In genomic region chr13:54565201-54565581, GRCm38 (mm10) we compare ENCODE assay signal across 8 mouse cellular contexts. TPM values are rescaled to one million over a fixed set of nuclear protein-coding genes. Genes with fewer than 3 reads are reported as not detected.
DNase-seq lines count a peak whose midpoint lies in the region; ATAC-seq lines count a peak whose summit lies in the region.

Gene 4833439L19Rik (minus strand): TSS chr13:54565435.

- WGBS in heart, embryonic 13.5 days: under 1% methylated on average over 27 of the region's 27 CpGs
- under 1% methylated on average over 27 of the region's 27 CpGs for WGBS in liver, embryonic 12.5 days (ENCODE audit: insufficient replicate concordance)
- under 1% methylated on average over 27 of the region's 27 CpGs for WGBS in stomach, embryonic 15.5 days

- H3K4me3 ChIP-seq in heart, embryonic 13.5 days: peak within 1 kb of the TSS; percentile 87
- H3K4me3 ChIP-seq in liver, embryonic 12.5 days: peak within 1 kb of the TSS; percentile 82
- H3K4me3 ChIP-seq in stomach, embryonic 15.5 days (replicated peaks): peak within 1 kb of the TSS; percentile 99

- peak; percentile 94 for DNase-seq in CD4-positive helper T cell, adult 2 months (ENCODE audit: low read depth, low spot score)
- DNase-seq in brain, embryonic 18.5 days (ENCODE audit: low read depth, low spot score): peak; percentile 89
- peak; percentile 98 for DNase-seq in kidney, postnatal 10 days
- peak; percentile 90 to 92 for DNase-seq in natural killer cell, adult 2 months (ENCODE audit: low spot score in 2 of 2)

- ATAC-seq in erythroid progenitor cell, adult 5-6 weeks (replicated peaks; ENCODE audit: low FRiP score, poor library complexity, severe bottlenecking): peak; percentile 98
- peak; percentile 95 for ATAC-seq in heart, embryonic 13.5 days (ENCODE audit: extremely low read depth, insufficient number of reproducible peaks, low FRiP score, low TSS enrichment)
- peak; percentile 95 for ATAC-seq in liver, embryonic 12.5 days
- peak; percentile 93 for ATAC-seq in stomach, embryonic 15.5 days (ENCODE audit: insufficient read depth, low FRiP score, low read depth)

- peaks cover 16% of the 10 kb centered on the region for H3K4me1 ChIP-seq in heart, embryonic 13.5 days
- H3K4me1 ChIP-seq in liver, embryonic 12.5 days: peaks cover 32% of the 10 kb centered on the region
- H3K4me1 ChIP-seq in stomach, embryonic 15.5 days: peaks cover 8% of the 10 kb centered on the region

- H3K9me3 ChIP-seq in heart, embryonic 13.5 days: no peaks in the 10 kb centered on the region
- no peaks in the 10 kb centered on the region for H3K9me3 ChIP-seq in liver, embryonic 12.5 days (replicated peaks)
- H3K9me3 ChIP-seq in stomach, embryonic 15.5 days: no peaks in the 10 kb centered on the region

- peak within 1 kb of the TSS; percentile 96 for H3K9ac ChIP-seq in heart, embryonic 13.5 days
- peak within 1 kb of the TSS; percentile 96 for H3K9ac ChIP-seq in liver, embryonic 12.5 days
- peak within 1 kb of the TSS; percentile 97 for H3K9ac ChIP-seq in stomach, embryonic 15.5 days

- H3K27ac ChIP-seq in heart, embryonic 13.5 days (replicated peaks): peak within 1 kb of the TSS; percentile 73
- H3K27ac ChIP-seq in liver, embryonic 12.5 days: peak within 1 kb of the TSS; percentile 74
- H3K27ac ChIP-seq in stomach, embryonic 15.5 days: peak within 1 kb of the TSS; percentile 73

- peak within 1 kb of the TSS; percentile 91 for H3K4me2 ChIP-seq in heart, embryonic 13.5 days
- peak within 1 kb of the TSS; percentile 83 for H3K4me2 ChIP-seq in liver, embryonic 12.5 days
- peak within 1 kb of the TSS; percentile 80 for H3K4me2 ChIP-seq in stomach, embryonic 15.5 days

- no peaks in the 10 kb centered on the region for H3K27me3 ChIP-seq in heart, embryonic 13.5 days (replicated peaks)
- H3K27me3 ChIP-seq in liver, embryonic 12.5 days (replicated peaks): no peaks in the 10 kb centered on the region
- H3K27me3 ChIP-seq in stomach, embryonic 15.5 days (replicated peaks): no peaks in the 10 kb centered on the region

- peaks cover 30% of the 10 kb centered on the region for H3K36me3 ChIP-seq in heart, embryonic 13.5 days
- H3K36me3 ChIP-seq in liver, embryonic 12.5 days: peaks cover 29% of the 10 kb centered on the region
- H3K36me3 ChIP-seq in stomach, embryonic 15.5 days: peaks cover 20% of the 10 kb centered on the region

RNA-seq across cellular contexts. Expression of gene 4833439L19Rik, which starts in this region (rescaled TPM):
- 37.3 and 55.1 TPM in 2 replicates for total RNA-seq in erythroid progenitor cell, adult 5-6 weeks (2015; ENCODE audit: low replicate concordance)
- total RNA-seq in erythroid progenitor cell, adult 5-6 weeks (2017; ENCODE audit: low replicate concordance): 23.8 and 33.6 TPM in 2 replicates
- polyA plus RNA-seq in heart, embryonic 13.5 days (2015; fragmentation: Nextera tagmentation; extraction: Ambion mirVana): 110 and 122 TPM in 2 replicates
- polyA plus RNA-seq in liver, embryonic 12.5 days (2016; fragmentation: Nextera tagmentation; extraction: Ambion mirVana): 66.8 and 69.3 TPM in 2 replicates
- 109 and 115 TPM in 2 replicates for polyA plus RNA-seq in stomach, embryonic 15.5 days (2015; fragmentation: Nextera tagmentation; extraction: Ambion mirVana)

Comparison
In these comparisons a context has a peak if more than half of its experiments do, and no peak if none do; other contexts are left out.
1. Peak in every context shown above with its lines: DNase-seq, ATAC-seq, H3K4me3 ChIP-seq and H3K27ac ChIP-seq.